Mouse (Mus musculus) ES-Bruce4 (cell line): ENCODE data around the gene Naaladl1. TPM values are rescaled to one million over a fixed set of nuclear protein-coding genes. Genes with fewer than 3 reads are reported as not detected.
A peak's percentile ranks its signal among the peaks of the same experiment; 100 is the strongest.
"Not testable (repeated sequence)": the region's sequence is repeated elsewhere in the genome, so short reads cannot be mapped to it uniquely, and the experiment has no call there.

Source experiments
- H3K27ac ChIP-seq: 2 replicates; pipeline ENCODE4 v1.5.1; 2012; ENCODE audit warnings: low read length, inconsistent platforms; ENCODE audit not compliant: insufficient read depth
- H3K27me3 ChIP-seq: 2 replicates; pipeline ENCODE4 v1.6.1; 2012; ENCODE audit warnings: mild to moderate bottlenecking, low read length, inconsistent platforms; ENCODE audit not compliant: control insufficient read depth, poor library complexity, insufficient read depth, severe bottlenecking
- H3K36me3 ChIP-seq: 2 replicates; pipeline ENCODE4 v1.6.1; 2012; ENCODE audit warnings: inconsistent platforms, mild to moderate bottlenecking, low read length, moderate library complexity; ENCODE audit not compliant: control insufficient read depth, poor library complexity, insufficient read depth, severe bottlenecking
- H3K4me1 ChIP-seq: one replicate; pipeline ENCODE4 v1.8.1; 2011; ENCODE audit warnings: low read length; ENCODE audit not compliant: control insufficient read depth, insufficient read depth
- H3K4me3 ChIP-seq: 2 replicates; pipeline ENCODE4 v1.5.1; 2011; ENCODE audit warnings: low read depth, mild to moderate bottlenecking, low read length
- H3K9ac ChIP-seq: 2 replicates; pipeline ENCODE4 v1.6.1; 2012; ENCODE audit warnings: low read depth, mild to moderate bottlenecking, inconsistent platforms; ENCODE audit not compliant: poor library complexity, severe bottlenecking
- H3K9me3 ChIP-seq: replicated peaks from 2 replicates; pipeline ENCODE4 v1.6.1; 2012; ENCODE audit warnings: mild to moderate bottlenecking, low read length, inconsistent platforms; ENCODE audit not compliant: control insufficient read depth, poor library complexity, insufficient read depth, severe bottlenecking
- CTCF ChIP-seq: IDR thresholded peaks from one replicate; pipeline ENCODE4 v1.8.1; 2011; ENCODE audit warnings: low read depth, low read length
- EP300 ChIP-seq: IDR thresholded peaks from 2 replicates; pipeline ENCODE4 v1.6.1; 2011; ENCODE audit warnings: low read depth, low read length; ENCODE audit not compliant: insufficient read depth
- POLR2A ChIP-seq: IDR thresholded peaks from one replicate; pipeline ENCODE4 v1.8.1; 2011; ENCODE audit warnings: low read length; ENCODE audit not compliant: insufficient read depth
- polyA plus RNA-seq: library from polyadenylated mRNA; stranded (reverse); fragments of >200 nt; gene quantifications from 2 replicates; pipeline ENCODE4 v1.2.4, GENCODE M21; 2011; ENCODE audit warnings: low read depth; ENCODE audit not compliant: missing spikeins, insufficient read depth, insufficient read length

Naaladl1 gene
- polyA plus RNA-seq, 1 experiment = 3.5 TPM

GRCm38 (mm10) chr19:6123330-6123729, 17.7 kb downstream of the Naaladl1 start:
- Histone ChIP-seq H3K36me3 (no peaks in the 10 kb centered on the region), H3K27ac (no peak overlapping the region), H3K4me1 (peaks cover 2% of the 10 kb centered on the region), H3K4me3 (no peak overlapping the region), H3K9me3 (no peaks in the 10 kb centered on the region), H3K9ac (no peak overlapping the region), H3K27me3 (no peaks in the 10 kb centered on the region)
- no peak for TF ChIP-seq POLR2A
- no peak for TF ChIP-seq CTCF

GRCm38 (mm10) chr19:6124898-6125297, 19.3 kb downstream of the Naaladl1 start:
- Histone ChIP-seq H3K4me3 (no peak overlapping the region), H3K27ac (no peak overlapping the region), H3K36me3 (no peaks in the 10 kb centered on the region), H3K27me3 (no peaks in the 10 kb centered on the region), H3K4me1 (peaks cover 2% of the 10 kb centered on the region), H3K9ac (no peak overlapping the region), H3K9me3 (no peaks in the 10 kb centered on the region)
- no peak for TF ChIP-seq CTCF
- TF ChIP-seq POLR2A = no peak
- no peak for TF ChIP-seq EP300

DNA sequence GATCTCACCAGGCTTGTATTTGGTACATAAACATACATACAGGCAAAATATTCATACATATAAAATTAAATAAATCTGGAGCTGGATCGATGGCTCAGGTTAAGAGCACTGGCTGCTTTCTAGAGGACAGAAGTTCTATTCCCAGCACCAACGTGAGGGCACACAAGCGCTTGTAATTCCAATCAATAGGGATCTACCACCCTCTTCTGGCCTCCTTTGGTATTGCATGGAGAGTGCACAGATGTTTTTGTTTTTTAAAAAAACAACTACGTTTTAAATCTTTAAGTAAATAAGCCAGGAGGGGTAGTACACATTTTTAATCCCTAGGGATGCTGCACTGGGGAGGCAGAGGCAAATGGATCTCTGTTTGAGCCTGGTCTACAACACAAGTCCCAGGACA, 20.7 kb downstream of the Naaladl1 start:
- Histone ChIP-seq H3K9ac (no peak overlapping the region), H3K27ac (no peak overlapping the region), H3K4me3 (no peak overlapping the region), H3K27me3 (no peaks in the 10 kb centered on the region), H3K4me1 (no peaks in the 10 kb centered on the region), H3K9me3 (no peaks in the 10 kb centered on the region), H3K36me3 (no peaks in the 10 kb centered on the region)
- TF ChIP-seq POLR2A (no peak), CTCF (peak; percentile 3), EP300 (no peak)

- H3K4me3 ChIP-seq = peak overlapping the region; percentile 67
- H3K9ac ChIP-seq = peak overlapping the region; percentile 41
- no peaks in the 10 kb centered on the region for H3K9me3 ChIP-seq
- peak overlapping the region; percentile 22; the same call in 1 of the 2 replicates for H3K27ac ChIP-seq
- no peaks in the 10 kb centered on the region for H3K27me3 ChIP-seq
- TF ChIP-seq EP300 (no peak), CTCF (no peak), POLR2A (no peak)
- H3K36me3 ChIP-seq = no peaks in the 10 kb centered on the region
- no peaks in the 10 kb centered on the region for H3K4me1 ChIP-seq
Measured at GRCm38 (mm10) chr19:6126789-6127580, 21.4 kb downstream of the Naaladl1 start.

GRCm38 (mm10) chr19:6127760-6128341, 22.3 kb downstream of the Naaladl1 start, which contains the start of gene Snx15:
Snx15 (minus strand) TSS chr19:6128304.
- Histone ChIP-seq H3K27me3 (no peaks in the 10 kb centered on the region), H3K9me3 (no peaks in the 10 kb centered on the region), H3K4me1 (no peaks in the 10 kb centered on the region), H3K4me3 (peak within 1 kb of the TSS; percentile 88), H3K27ac (peak within 1 kb of the TSS; percentile 22; the same call in 1 of the 2 replicates), H3K36me3 (no peaks in the 10 kb centered on the region), H3K9ac (peak within 1 kb of the TSS; percentile 41)
- TF ChIP-seq POLR2A = peak; percentile 69
- no peak for TF ChIP-seq CTCF
- no peak for TF ChIP-seq EP300

DNA sequence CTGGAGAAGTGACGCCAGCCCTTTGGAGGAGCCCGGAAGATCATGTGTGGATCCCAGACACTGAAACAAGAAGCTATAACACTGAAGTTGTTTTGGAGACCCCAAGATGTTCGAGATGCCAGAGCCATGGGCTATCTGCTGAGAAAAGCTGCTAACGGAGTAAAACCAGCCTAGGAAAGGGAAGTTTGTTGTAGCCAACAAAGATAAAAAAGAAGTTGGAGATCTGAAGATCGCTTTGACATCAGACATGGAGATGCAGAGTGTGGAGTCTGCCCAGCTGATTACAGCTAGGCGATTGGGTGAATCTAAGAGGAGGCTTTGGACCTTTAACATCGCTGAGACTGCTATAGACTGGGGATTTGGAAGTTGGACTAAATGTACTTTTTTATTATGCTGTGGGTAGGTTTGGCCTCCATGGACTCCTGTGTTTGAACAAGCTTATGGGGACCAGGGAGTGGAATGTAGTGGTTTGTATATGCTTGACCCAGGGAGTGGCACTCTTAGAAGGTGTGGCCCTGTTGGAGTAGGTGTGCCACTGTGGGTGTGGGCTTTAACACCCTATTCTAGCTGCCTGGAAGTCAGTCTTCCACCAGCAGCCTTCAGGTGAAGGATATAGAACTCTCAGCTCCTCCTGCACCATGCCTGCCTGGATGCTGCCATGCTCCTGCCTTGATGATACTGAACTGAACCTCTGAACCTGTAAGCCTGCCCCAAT, 25.0 kb downstream of the Naaladl1 start:
- H3K36me3 ChIP-seq, H3K27ac ChIP-seq, H3K4me3 ChIP-seq, H3K27me3 ChIP-seq, H3K9ac ChIP-seq, H3K4me1 ChIP-seq, H3K9me3 ChIP-seq: not testable (repeated sequence)
